Mouse (Mus musculus) C2C12 (cell line): ENCODE measurements at regions not wholly inside any gene's neighbourhood (a gene's known extent, or its start where the extent isn't known, plus 50 kb on each side); places are given as distances from the start of the nearest gene placed in this dataset.

Experiments used
- CEBPB ChIP-seq: IDR thresholded peaks from one replicate; pipeline ENCODE4 v1.6.1; 2011; ENCODE audit warnings: low read depth, mild to moderate bottlenecking, control low read depth, moderate library complexity
- CTCF ChIP-seq: IDR thresholded peaks from one replicate; pipeline ENCODE4 v1.5.1; 2011; ENCODE audit not compliant: control insufficient read depth, insufficient read depth, insufficient read length
- MYOD1 ChIP-seq: IDR thresholded peaks from one replicate; pipeline ENCODE4 v1.6.1; 2011; ENCODE audit warnings: low read depth; ENCODE audit not compliant: control insufficient read depth, insufficient read length

GRCm38 (mm10) chr3:149625066-149625465 is 634.7 kb upstream of the Adgrl2 start:
- no peak for TF ChIP-seq CTCF
- TF ChIP-seq MYOD1: no peak
- no peak for TF ChIP-seq CEBPB
